Mouse (Mus musculus): ENCODE data around the gene Stac.

Stac gene

GRCm38 (mm10) chr9:111689680-111690483 is at the start of gene Stac:
TSS of gene Stac (minus strand) at chr9:111690348.
- in situ Hi-C loops (cut with MboI, MseI) = loop anchor here (10.0 kb wide), 1 partner anchor 1955 kb away; no protein-coding TSS in a partner anchor

GRCm38 (mm10) chr9:111739431-111740245 is 49.5 kb upstream of the Stac start:
- in situ Hi-C loops (cut with MboI, MseI) = no loop called here

- in situ Hi-C loops (cut with MboI, MseI) = no loop called here
These were observed 48.9 kb upstream of the Stac start for GRCm38 (mm10) chr9:111739026-111739425.

- in situ Hi-C loops (cut with MboI, MseI) = no loop called here
These were observed 47.6 kb upstream of the Stac start for GRCm38 (mm10) chr9:111737796-111738195.

- in situ Hi-C loops (cut with MboI, MseI) = no loop called here
These were observed 45.8 kb upstream of the Stac start for GRCm38 (mm10) chr9:111735931-111736330.

- in situ Hi-C loops (cut with MboI, MseI) = no loop called here
These were observed 42.0 kb upstream of the Stac start for GRCm38 (mm10) chr9:111731939-111732670.

GRCm38 (mm10) chr9:111724981-111725593 is 34.9 kb upstream of the Stac start:
- in situ Hi-C loops (cut with MboI, MseI) = no loop called here

- in situ Hi-C loops (cut with MboI, MseI) = no loop called here
These were observed 24.3 kb upstream of the Stac start for GRCm38 (mm10) chr9:111714457-111714856.

- in situ Hi-C loops (cut with MboI, MseI) = no loop called here
These were observed 10.0 kb upstream of the Stac start for GRCm38 (mm10) chr9:111700101-111700500.

GRCm38 (mm10) chr9:111690484-111690855 is 322 bp upstream of the Stac start:
- in situ Hi-C loops (cut with MboI, MseI) = no loop called here

- in situ Hi-C loops (cut with MboI, MseI) = loop anchor here (10.0 kb wide), 1 partner anchor 1954 kb away; no protein-coding TSS in a partner anchor
These were observed 1.0 kb downstream of the Stac start for GRCm38 (mm10) chr9:111689146-111689545.

GRCm38 (mm10) chr9:111684170-111684569 is 6.0 kb downstream of the Stac start:
- in situ Hi-C loops (cut with MboI, MseI) = loop anchor here (10.0 kb wide), 1 partner anchor 1949 kb away; no protein-coding TSS in a partner anchor

GRCm38 (mm10) chr9:111679516-111679915 is 10.6 kb downstream of the Stac start:
- in situ Hi-C loops (cut with MboI, MseI) = no loop called here

- in situ Hi-C loops (cut with MboI, MseI) = no loop called here
These were observed 20.3 kb downstream of the Stac start for GRCm38 (mm10) chr9:111669816-111670215.

- in situ Hi-C loops (cut with MboI, MseI) = no loop called here
These were observed 35.1 kb downstream of the Stac start for GRCm38 (mm10) chr9:111655066-111655465.

GRCm38 (mm10) chr9:111644228-111644627 is 45.9 kb downstream of the Stac start:
- in situ Hi-C loops (cut with MboI, MseI) = no loop called here

- in situ Hi-C loops (cut with MboI, MseI) = no loop called here
These were observed 46.8 kb downstream of the Stac start for GRCm38 (mm10) chr9:111643369-111643768.

- in situ Hi-C loops (cut with MboI, MseI) = no loop called here
These were observed 52.5 kb downstream of the Stac start for GRCm38 (mm10) chr9:111637641-111638040.

GRCm38 (mm10) chr9:111632833-111633232 is 57.3 kb downstream of the Stac start:
- in situ Hi-C loops (cut with MboI, MseI) = no loop called here

- in situ Hi-C loops (cut with MboI, MseI) = no loop called here
These were observed 69.0 kb downstream of the Stac start for GRCm38 (mm10) chr9:111621191-111621590.

GRCm38 (mm10) chr9:111611341-111611740 is 78.8 kb downstream of the Stac start:
- in situ Hi-C loops (cut with MboI, MseI) = no loop called here
